Mouse (Mus musculus): ENCODE measurements around the gene Atl1. TPM values are rescaled to one million over a fixed set of nuclear protein-coding genes. Genes with fewer than 3 reads are reported as not detected.

The Atl1 gene
- polyA plus RNA-seq, 1 experiment from 2014 or later, result 7.7 TPM

GRCm38 (mm10) chr12:69965644-69966043 is 73.2 kb downstream of the Atl1 start:
- Histone ChIP-seq H3K9me3 (ENCODE audit: control insufficient read depth, low read length) (no peaks in the 10 kb centered on the region), H3K4me1 (ENCODE audit: control insufficient read depth in 2 of 2, insufficient read depth in 2 of 2, low read length in 2 of 2) (peaks cover 2 to 14% of the 10 kb centered on the region in 2 experiments; a peak in 3 of 4 replicates), H3K9ac (ENCODE audit: low read length) (no peak overlapping the region), H3K4me3 (ENCODE audit: control insufficient read depth in 1 of 2, insufficient read depth in 1 of 2, low read depth in 1 of 2, low read length in 2 of 2) (no peak overlapping the region), H3K36me3 (ENCODE audit: control insufficient read depth, insufficient read depth, low read length) (peaks cover 90% of the 10 kb centered on the region), H3K4me2 (ENCODE audit: low read length) (no peak overlapping the region), H3K27me3 (ENCODE audit: control insufficient read depth, insufficient read depth, low read length) (no peaks in the 10 kb centered on the region), H3K27ac (replicated peaks in 1 of 2; ENCODE audit: control insufficient read depth in 1 of 2, insufficient read depth in 1 of 2, low read depth in 2 of 2, low read length in 2 of 2) (no peak overlapping the region)
- 73% methylated on average over 3 of the region's 3 CpGs for whole genome bisulfite sequencing
- ATAC-seq (ENCODE audit: insufficient number of reproducible peaks, insufficient read depth, low FRiP score, low read depth), result no peak

- 28% methylated on average over 5 of the region's 5 CpGs for WGBS
- H3K4me2 ChIP-seq (ENCODE audit: low read length), result no peak overlapping the region
- peak overlapping the region; percentile 47 to 54; a peak in 3 of 4 replicates for H3K27ac ChIP-seq (replicated peaks in 1 of 2; ENCODE audit: control insufficient read depth in 1 of 2, insufficient read depth in 1 of 2, low read depth in 2 of 2, low read length in 2 of 2)
- H3K9me3 ChIP-seq (ENCODE audit: control insufficient read depth, low read length), result no peaks in the 10 kb centered on the region
- peaks cover 2 to 14% of the 10 kb centered on the region in 2 experiments; a peak in 3 of 4 replicates for H3K4me1 ChIP-seq (ENCODE audit: control insufficient read depth in 2 of 2, insufficient read depth in 2 of 2, low read length in 2 of 2)
- H3K9ac ChIP-seq (ENCODE audit: low read length), result no peak overlapping the region
- no peak for ATAC-seq (ENCODE audit: insufficient number of reproducible peaks, insufficient read depth, low FRiP score, low read depth)
- no peaks in the 10 kb centered on the region for H3K27me3 ChIP-seq (ENCODE audit: control insufficient read depth, insufficient read depth, low read length)
- H3K4me3 ChIP-seq (ENCODE audit: control insufficient read depth in 1 of 2, insufficient read depth in 1 of 2, low read depth in 1 of 2, low read length in 2 of 2), result no peak overlapping the region
- peaks cover 91% of the 10 kb centered on the region for H3K36me3 ChIP-seq (ENCODE audit: control insufficient read depth, insufficient read depth, low read length)
Measured at GRCm38 (mm10) chr12:69966071-69966470, 73.7 kb downstream of the Atl1 start.

GRCm38 (mm10) chr12:69967112-69967511 is 74.7 kb downstream of the Atl1 start:
- Histone ChIP-seq H3K4me3 (ENCODE audit: control insufficient read depth in 1 of 2, insufficient read depth in 1 of 2, low read depth in 1 of 2, low read length in 2 of 2) (no peak overlapping the region), H3K4me1 (ENCODE audit: control insufficient read depth in 2 of 2, insufficient read depth in 2 of 2, low read length in 2 of 2) (peaks cover 2 to 14% of the 10 kb centered on the region in 2 experiments; a peak in 3 of 4 replicates), H3K9ac (ENCODE audit: low read length) (no peak overlapping the region), H3K27ac (replicated peaks in 1 of 2; ENCODE audit: control insufficient read depth in 1 of 2, insufficient read depth in 1 of 2, low read depth in 2 of 2, low read length in 2 of 2) (no peak overlapping the region), H3K9me3 (ENCODE audit: control insufficient read depth, low read length) (no peaks in the 10 kb centered on the region), H3K4me2 (ENCODE audit: low read length) (no peak overlapping the region), H3K36me3 (ENCODE audit: control insufficient read depth, insufficient read depth, low read length) (peaks cover 91% of the 10 kb centered on the region), H3K27me3 (ENCODE audit: control insufficient read depth, insufficient read depth, low read length) (no peaks in the 10 kb centered on the region)
- WGBS, result 83% methylated on average over 6 of the region's 6 CpGs
- ATAC-seq (ENCODE audit: insufficient number of reproducible peaks, insufficient read depth, low FRiP score, low read depth), result no peak

GRCm38 (mm10) chr12:69968154-69968553 is 75.7 kb downstream of the Atl1 start:
- WGBS, result 60% methylated on average over 5 of the region's 5 CpGs
- H3K36me3 ChIP-seq (ENCODE audit: control insufficient read depth, insufficient read depth, low read length), result peaks cover 87% of the 10 kb centered on the region
- no peaks in the 10 kb centered on the region for H3K27me3 ChIP-seq (ENCODE audit: control insufficient read depth, insufficient read depth, low read length)
- no peak overlapping the region for H3K4me2 ChIP-seq (ENCODE audit: low read length)
- no peaks in the 10 kb centered on the region for H3K9me3 ChIP-seq (ENCODE audit: control insufficient read depth, low read length)
- no peak overlapping the region for H3K9ac ChIP-seq (ENCODE audit: low read length)
- H3K4me1 ChIP-seq (ENCODE audit: control insufficient read depth in 2 of 2, insufficient read depth in 2 of 2, low read length in 2 of 2), result peaks cover 2 to 14% of the 10 kb centered on the region in 2 experiments; a peak in 3 of 4 replicates
- no peak overlapping the region for H3K27ac ChIP-seq (replicated peaks in 1 of 2; ENCODE audit: control insufficient read depth in 1 of 2, insufficient read depth in 1 of 2, low read depth in 2 of 2, low read length in 2 of 2)
- no peak overlapping the region for H3K4me3 ChIP-seq (ENCODE audit: control insufficient read depth in 1 of 2, insufficient read depth in 1 of 2, low read depth in 1 of 2, low read length in 2 of 2)
- ATAC-seq (ENCODE audit: insufficient number of reproducible peaks, insufficient read depth, low FRiP score, low read depth), result no peak

GRCm38 (mm10) chr12:69973666-69974065 is 81.3 kb downstream of the Atl1 start:
- peaks cover 66% of the 10 kb centered on the region for H3K36me3 ChIP-seq (ENCODE audit: control insufficient read depth, insufficient read depth, low read length)
- H3K4me3 ChIP-seq (ENCODE audit: control insufficient read depth in 1 of 2, insufficient read depth in 1 of 2, low read depth in 1 of 2, low read length in 2 of 2), result no peak overlapping the region
- no peak overlapping the region for H3K4me2 ChIP-seq (ENCODE audit: low read length)
- peaks cover 0 to 11% of the 10 kb centered on the region in 2 experiments; a peak in 2 of 4 replicates for H3K4me1 ChIP-seq (ENCODE audit: control insufficient read depth in 2 of 2, insufficient read depth in 2 of 2, low read length in 2 of 2)
- ATAC-seq (ENCODE audit: insufficient number of reproducible peaks, insufficient read depth, low FRiP score, low read depth), result no peak
- H3K9me3 ChIP-seq (ENCODE audit: control insufficient read depth, low read length), result no peaks in the 10 kb centered on the region
- no peak overlapping the region for H3K9ac ChIP-seq (ENCODE audit: low read length)
- H3K27ac ChIP-seq (replicated peaks in 1 of 2; ENCODE audit: control insufficient read depth in 1 of 2, insufficient read depth in 1 of 2, low read depth in 2 of 2, low read length in 2 of 2), result no peak overlapping the region
- no peaks in the 10 kb centered on the region for H3K27me3 ChIP-seq (ENCODE audit: control insufficient read depth, insufficient read depth, low read length)

GRCm38 (mm10) chr12:69976688-69977087 is 84.3 kb downstream of the Atl1 start:
- H3K4me1 ChIP-seq (ENCODE audit: control insufficient read depth in 2 of 2, insufficient read depth in 2 of 2, low read length in 2 of 2), result peaks cover 0 to 9% of the 10 kb centered on the region in 2 experiments; a peak in 2 of 4 replicates
- no peak overlapping the region for H3K4me3 ChIP-seq (ENCODE audit: control insufficient read depth in 1 of 2, insufficient read depth in 1 of 2, low read depth in 1 of 2, low read length in 2 of 2)
- no peak for ATAC-seq (ENCODE audit: insufficient number of reproducible peaks, insufficient read depth, low FRiP score, low read depth)
- H3K36me3 ChIP-seq (ENCODE audit: control insufficient read depth, insufficient read depth, low read length), result peaks cover 61% of the 10 kb centered on the region
- H3K9me3 ChIP-seq (ENCODE audit: control insufficient read depth, low read length), result no peaks in the 10 kb centered on the region
- H3K27ac ChIP-seq (replicated peaks in 1 of 2; ENCODE audit: control insufficient read depth in 1 of 2, insufficient read depth in 1 of 2, low read depth in 2 of 2, low read length in 2 of 2), result no peak overlapping the region
- no peaks in the 10 kb centered on the region for H3K27me3 ChIP-seq (ENCODE audit: control insufficient read depth, insufficient read depth, low read length)
- 88% methylated on average over 6 of the region's 6 CpGs for WGBS
- no peak overlapping the region for H3K9ac ChIP-seq (ENCODE audit: low read length)
- H3K4me2 ChIP-seq (ENCODE audit: low read length), result no peak overlapping the region

GRCm38 (mm10) chr12:69977376-69977998 is 85.1 kb downstream of the Atl1 start:
- no peak for ATAC-seq (ENCODE audit: insufficient number of reproducible peaks, insufficient read depth, low FRiP score, low read depth)
- no peaks in the 10 kb centered on the region for H3K9me3 ChIP-seq (ENCODE audit: control insufficient read depth, low read length)
- H3K4me2 ChIP-seq (ENCODE audit: low read length), result 0 out of 2 replicates have a peak overlapping the region, but pooled peaks have one; percentile 4
- no peak overlapping the region for H3K9ac ChIP-seq (ENCODE audit: low read length)
- 63% methylated on average over 9 of the region's 9 CpGs for WGBS
- H3K4me1 ChIP-seq (ENCODE audit: control insufficient read depth in 2 of 2, insufficient read depth in 2 of 2, low read length in 2 of 2), result peaks cover 0 to 9% of the 10 kb centered on the region in 2 experiments; a peak in 2 of 4 replicates
- no peaks in the 10 kb centered on the region for H3K27me3 ChIP-seq (ENCODE audit: control insufficient read depth, insufficient read depth, low read length)
- no peak overlapping the region for H3K4me3 ChIP-seq (ENCODE audit: control insufficient read depth in 1 of 2, insufficient read depth in 1 of 2, low read depth in 1 of 2, low read length in 2 of 2)
- no peak overlapping the region; a peak in 1 of 4 replicates for H3K27ac ChIP-seq (replicated peaks in 1 of 2; ENCODE audit: control insufficient read depth in 1 of 2, insufficient read depth in 1 of 2, low read depth in 2 of 2, low read length in 2 of 2)
- H3K36me3 ChIP-seq (ENCODE audit: control insufficient read depth, insufficient read depth, low read length), result peaks cover 61% of the 10 kb centered on the region

- 75% methylated on average over 5 of the region's 5 CpGs for WGBS
- peaks cover 53% of the 10 kb centered on the region for H3K36me3 ChIP-seq (ENCODE audit: control insufficient read depth, insufficient read depth, low read length)
- H3K27me3 ChIP-seq (ENCODE audit: control insufficient read depth, insufficient read depth, low read length), result no peaks in the 10 kb centered on the region
- no peak overlapping the region for H3K27ac ChIP-seq (replicated peaks in 1 of 2; ENCODE audit: control insufficient read depth in 1 of 2, insufficient read depth in 1 of 2, low read depth in 2 of 2, low read length in 2 of 2)
- no peak for ATAC-seq (ENCODE audit: insufficient number of reproducible peaks, insufficient read depth, low FRiP score, low read depth)
- no peaks in the 10 kb centered on the region for H3K9me3 ChIP-seq (ENCODE audit: control insufficient read depth, low read length)
- peaks cover 0 to 15% of the 10 kb centered on the region in 2 experiments; a peak in 2 of 4 replicates for H3K4me1 ChIP-seq (ENCODE audit: control insufficient read depth in 2 of 2, insufficient read depth in 2 of 2, low read length in 2 of 2)
- no peak overlapping the region for H3K4me3 ChIP-seq (ENCODE audit: control insufficient read depth in 1 of 2, insufficient read depth in 1 of 2, low read depth in 1 of 2, low read length in 2 of 2)
- no peak overlapping the region for H3K4me2 ChIP-seq (ENCODE audit: low read length)
- no peak overlapping the region for H3K9ac ChIP-seq (ENCODE audit: low read length)
Measured at GRCm38 (mm10) chr12:69982874-69983273, 90.5 kb downstream of the Atl1 start.
